Mouse (Mus musculus): ENCODE data around the gene Rreb1.
"Not testable (repeated sequence)": the region's sequence is repeated elsewhere in the genome, so short reads cannot be mapped to it uniquely, and the experiment has no call there.

The Rreb1 gene

DNA sequence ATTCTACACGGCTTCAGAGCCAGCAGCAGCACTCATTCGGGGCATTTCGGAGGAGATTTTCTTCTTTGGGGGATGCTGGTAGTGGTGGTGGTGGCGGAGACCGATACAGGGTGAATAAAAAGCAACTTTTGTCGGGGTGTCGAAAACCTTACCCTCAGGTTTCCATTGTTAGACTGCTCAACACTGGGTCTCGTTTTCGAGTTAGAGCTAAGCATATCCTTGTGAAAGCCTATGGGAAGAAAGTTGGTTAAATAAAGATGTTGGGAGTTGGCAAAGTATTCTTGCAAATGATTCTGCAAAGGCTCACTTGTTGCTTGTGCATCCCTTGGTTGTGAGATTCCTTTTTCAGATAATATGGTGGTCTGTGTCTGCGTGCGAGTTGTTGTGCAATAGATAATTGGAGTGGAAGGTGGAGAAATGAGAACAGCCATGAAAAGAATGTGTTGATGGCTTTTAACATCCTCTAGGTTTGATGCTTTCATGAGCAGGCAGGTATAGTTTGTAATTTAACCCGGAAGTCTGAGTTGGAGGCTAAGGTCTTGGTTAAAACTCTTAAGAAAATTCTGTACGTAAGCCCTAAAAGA lies 49.9 kb downstream of the Rreb1 start:
- DNase-seq: no peak

- no peak for DNase-seq
These were observed 50.7 kb downstream of the Rreb1 start for GRCm38 (mm10) chr13:37828928-37829327.

DNA sequence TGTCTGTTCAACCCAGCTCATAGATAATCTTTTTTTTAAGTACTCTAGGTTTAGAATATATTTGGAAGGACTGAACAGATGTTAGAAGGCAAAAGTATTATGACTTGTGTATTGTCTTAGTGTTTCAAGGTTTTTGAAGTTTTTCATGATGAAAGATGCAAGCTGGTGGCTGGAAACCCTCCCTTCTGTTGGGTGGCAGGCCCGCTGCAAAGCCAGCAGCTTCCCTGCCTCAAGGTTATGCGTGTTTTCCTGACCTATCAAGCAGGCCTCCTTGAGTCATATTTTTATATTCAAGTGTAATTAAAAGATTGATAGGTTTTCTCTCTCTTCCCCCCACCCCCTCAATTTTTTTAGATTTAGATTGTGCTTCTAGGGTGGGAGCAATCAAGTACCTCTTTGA lies 52.1 kb downstream of the Rreb1 start:
- no peak for DNase-seq

GRCm38 (mm10) chr13:37830874-37831311 lies 52.7 kb downstream of the Rreb1 start:
- peak; percentile 55 for DNase-seq

- DNase-seq: no peak
These were observed 54.3 kb downstream of the Rreb1 start for GRCm38 (mm10) chr13:37832481-37832880.

GRCm38 (mm10) chr13:37833500-37833899 lies 55.3 kb downstream of the Rreb1 start:
- DNase-seq: peak; percentile 43

DNA sequence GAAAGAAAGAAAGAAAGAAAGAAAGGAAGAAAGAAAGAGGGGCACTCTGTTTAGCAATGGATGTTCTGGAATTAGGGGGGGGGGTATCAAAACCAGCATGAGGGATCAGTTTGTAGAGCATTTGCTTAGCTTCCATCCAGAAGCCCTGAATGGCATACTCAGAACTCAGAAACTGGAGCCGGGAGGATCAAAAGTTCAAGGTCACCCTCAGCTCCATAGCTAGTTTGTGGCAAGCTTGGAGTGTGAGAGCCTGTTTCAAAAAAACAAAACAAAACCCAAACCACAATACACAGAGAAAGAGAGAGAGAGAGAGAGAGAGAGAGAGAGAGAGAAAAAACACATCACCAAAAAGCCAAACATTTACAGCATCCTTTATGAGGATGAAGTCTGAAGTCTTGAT lies 57.1 kb downstream of the Rreb1 start:
- DNase-seq: no peak

DNA sequence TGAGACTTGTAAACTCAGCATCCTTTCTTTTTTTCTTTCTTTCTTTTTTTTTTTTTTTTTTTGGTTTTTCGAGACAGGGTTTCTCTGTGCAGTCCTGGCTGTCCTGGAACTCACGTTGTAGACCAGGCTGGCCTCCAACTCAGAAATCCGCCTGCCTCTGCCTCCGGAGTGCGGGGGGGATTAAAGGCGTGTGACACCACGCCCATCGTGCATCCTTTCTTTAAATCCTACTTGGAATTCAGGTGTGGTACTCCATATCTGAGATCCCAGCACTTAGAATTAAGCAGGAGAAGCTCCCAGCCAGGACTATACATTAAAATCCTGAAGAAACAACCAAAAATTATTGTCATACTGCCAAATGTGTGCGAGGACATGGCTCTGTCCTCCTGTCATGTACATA lies 57.6 kb downstream of the Rreb1 start:
- not testable (repeated sequence) for DNase-seq

DNA sequence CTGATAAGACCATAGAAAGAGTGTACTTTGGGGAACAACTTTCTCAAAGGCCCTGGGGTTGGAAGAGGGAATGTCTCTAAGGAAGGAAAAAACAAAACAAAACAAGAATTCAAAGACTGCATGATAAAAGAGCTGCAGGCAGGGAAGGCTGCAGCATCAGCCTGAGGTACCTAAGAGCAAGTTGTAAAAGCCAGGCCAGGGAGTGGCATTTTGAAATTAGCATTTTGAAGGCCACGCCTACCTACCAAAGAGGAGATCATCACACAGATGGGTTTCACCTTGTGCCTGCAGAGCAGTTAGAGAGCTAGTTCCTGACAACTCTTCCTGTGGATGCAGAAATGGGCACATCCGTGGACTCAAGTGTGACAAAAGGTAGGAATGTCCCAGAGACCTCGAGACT lies 59.2 kb downstream of the Rreb1 start:
- DNase-seq: no peak

DNA sequence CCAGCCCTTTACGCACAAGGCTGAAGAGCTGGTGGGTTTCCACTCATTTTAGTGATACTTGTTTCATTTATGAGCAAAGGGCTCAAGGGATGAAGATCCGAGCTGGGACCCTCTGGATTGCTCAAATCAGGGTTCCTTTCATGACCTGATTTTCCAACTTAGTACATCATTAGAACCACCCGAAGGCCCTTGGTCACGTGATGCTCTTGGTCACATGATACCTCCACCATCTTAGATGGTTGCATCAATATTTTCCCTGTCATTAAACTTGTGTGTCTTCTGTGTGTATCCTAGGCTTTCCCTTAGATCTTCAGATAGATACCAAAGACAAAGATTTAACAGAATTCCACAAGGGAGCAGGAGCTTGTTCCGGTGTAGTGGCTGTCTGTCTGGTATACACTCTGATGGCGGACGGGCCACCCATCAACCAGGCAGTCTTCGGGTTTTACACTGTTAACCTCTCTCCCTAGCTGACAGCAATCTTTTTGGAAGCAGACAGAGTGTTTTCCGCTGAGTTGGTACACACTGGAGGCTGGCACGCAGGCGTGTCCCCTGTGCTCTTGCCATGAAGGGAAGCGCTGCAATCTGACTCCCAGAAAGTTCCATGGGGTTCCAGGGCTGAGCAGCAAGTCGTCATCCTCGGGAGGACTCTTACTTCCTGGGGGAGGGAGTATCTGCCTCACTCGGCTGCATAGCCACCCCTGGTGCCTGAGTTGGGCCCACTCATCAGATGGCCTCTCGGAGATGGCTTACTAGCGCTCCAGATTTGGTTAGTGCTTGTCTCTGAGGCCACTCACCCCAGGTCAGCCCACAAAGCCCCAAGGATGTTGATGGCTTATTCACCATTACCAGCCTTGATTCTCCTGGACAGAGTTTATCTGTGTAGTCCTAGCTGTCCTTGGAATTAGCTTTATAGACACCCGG lies 60.3 kb downstream of the Rreb1 start:
- no peak for DNase-seq

- no peak for DNase-seq
These were observed 65.0 kb downstream of the Rreb1 start for GRCm38 (mm10) chr13:37843241-37843640.

- no peak for DNase-seq
These were observed 65.6 kb downstream of the Rreb1 start for GRCm38 (mm10) chr13:37843844-37844243.

GRCm38 (mm10) chr13:37845156-37845555 lies 67.0 kb downstream of the Rreb1 start:
- no peak for DNase-seq

GRCm38 (mm10) chr13:37845641-37846040 lies 67.4 kb downstream of the Rreb1 start:
- DNase-seq: no peak

DNA sequence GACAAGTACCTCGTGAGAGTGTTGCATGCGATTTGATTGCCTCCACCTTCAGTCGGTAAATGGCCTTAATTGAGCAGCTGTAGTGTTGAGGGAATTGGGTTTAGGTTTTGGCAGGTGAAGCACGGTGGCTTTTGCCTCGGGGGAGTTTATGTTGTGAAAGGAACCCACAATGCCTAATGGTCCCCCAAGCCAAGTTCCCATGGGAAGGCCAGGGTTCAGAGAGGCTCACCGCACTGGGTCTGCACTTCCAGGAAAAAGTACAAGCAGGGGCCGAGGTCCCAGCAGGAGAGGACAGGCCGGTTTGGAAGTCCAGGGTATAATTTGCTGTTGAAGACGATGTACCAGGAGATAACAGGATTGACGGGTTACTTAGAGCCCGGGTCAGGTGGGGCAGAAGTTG lies 68.3 kb downstream of the Rreb1 start:
- no peak for DNase-seq

DNA sequence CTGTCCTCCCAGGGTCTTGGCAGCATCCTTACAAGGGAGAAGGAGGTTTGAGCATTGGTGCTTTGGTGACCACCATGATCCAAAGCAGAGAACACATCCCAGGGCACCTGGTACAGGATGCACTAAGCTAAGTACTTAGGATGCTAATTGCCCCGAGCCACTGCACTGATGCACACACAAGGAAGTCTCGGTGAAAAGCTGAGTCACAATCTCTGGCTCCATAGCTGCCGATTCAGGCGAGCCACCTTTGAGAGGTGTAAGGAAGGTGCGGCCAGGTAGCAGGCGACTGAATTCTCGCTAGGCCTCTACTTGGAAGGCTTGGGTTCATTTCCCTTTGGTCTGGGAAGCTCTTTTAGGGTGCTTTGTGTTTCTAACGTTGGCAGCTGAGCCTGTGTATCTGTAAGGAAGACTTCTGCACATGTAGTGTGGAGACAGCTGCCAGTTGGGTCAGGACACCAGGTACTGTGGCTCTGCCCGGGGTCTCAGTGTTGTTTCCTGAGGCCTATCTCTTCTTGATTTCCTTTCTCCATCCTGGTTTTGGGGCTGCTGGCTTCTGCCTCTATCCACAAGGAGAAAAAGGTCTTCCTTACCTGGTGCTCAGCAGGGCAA lies 68.9 kb downstream of the Rreb1 start:
- DNase-seq: no peak

DNA sequence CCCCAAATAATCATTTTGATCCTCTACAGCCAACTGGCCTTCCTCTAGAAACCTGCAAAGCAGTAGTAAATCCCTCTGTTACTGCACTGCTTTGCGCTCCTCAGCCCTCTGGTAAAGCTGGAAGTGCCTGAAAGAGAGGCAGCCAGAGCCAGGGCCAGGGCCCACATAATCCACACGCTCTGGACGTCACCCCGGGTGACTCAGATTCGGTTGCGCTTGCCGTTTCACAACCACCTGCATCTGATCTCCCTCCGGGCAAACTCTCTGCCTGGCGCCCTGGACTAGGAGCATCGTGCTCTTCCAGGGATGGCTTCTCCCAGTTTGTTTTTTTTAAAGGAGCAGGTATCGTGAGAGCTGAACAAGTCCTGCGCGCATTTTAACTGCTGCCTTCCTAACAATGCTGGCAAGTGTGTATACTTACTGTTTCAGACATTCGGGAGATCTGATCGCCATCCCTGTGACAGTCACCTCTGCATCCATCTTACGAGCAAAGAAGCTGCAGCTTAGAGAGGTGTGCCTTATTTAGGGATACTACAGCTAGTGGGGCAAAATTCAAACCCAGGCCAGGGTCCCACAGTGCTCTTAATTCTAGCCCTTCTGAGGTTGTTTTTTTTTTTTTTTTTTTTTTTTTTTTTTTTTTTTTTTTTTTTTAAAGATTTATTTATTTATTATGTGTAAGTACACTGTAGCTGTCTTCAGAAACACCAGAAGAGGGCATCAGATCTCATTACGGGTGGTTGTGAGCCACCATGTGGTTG lies 69.6 kb downstream of the Rreb1 start:
- no peak for DNase-seq

DNA sequence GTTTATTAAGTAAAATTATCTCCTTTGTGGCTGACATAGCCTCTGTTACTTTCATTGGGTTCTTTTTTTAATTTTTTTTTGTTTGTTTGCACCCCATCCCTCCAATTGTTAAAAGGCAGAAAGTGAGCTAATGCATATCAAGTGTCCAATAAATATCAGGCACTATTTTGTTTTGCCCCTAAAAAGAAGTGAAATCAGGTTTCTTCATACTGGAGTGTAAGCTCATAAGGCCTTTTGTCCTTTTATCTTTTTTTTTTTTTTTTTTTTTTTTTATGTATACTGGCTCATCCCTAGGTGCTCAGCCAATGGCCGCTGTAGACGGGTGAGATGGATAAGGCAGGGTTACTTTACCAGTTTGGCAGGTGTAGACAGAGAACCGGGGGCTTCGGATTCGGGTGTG lies 70.2 kb downstream of the Rreb1 start:
- DNase-seq: no peak

DNA sequence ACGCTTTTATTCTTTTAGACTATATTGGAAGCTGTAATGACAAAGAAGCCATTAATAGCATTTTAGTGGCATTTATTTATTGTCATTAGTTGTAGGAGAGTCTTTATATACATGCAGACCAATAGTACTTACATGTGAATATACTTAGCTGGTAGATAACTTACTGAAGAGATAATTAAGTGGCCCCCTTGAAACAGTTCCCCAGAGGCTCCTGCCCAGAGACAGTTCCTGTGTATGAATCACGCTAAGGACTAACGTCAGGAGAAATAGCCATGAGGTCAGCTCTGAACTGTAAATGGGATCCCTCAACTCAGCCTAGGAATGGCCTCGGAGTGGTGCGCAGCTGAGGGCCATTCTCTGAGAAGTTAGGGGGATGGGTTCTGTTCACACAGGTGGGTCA lies 73.4 kb downstream of the Rreb1 start:
- DNase-seq: no peak

DNA sequence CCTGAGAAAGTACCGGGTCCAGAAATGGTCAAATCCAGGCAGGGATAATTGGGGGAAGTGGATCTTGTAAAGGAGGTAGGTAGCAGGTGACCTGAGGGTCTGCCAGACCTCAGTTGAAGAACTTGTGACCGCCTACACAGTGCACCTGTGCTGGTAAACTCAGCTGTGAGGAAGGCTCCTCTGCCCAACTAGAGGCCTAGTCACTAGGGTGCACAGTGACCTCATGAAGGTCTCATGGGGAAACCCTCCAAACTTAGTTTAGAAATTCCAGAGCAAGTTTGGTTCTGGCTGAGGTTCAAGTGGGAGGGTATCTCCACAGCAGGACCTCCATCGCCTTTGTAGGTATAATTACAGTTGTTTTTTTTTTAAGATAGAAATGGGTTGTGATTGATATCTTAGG lies 74.7 kb downstream of the Rreb1 start:
- no peak for DNase-seq

DNA sequence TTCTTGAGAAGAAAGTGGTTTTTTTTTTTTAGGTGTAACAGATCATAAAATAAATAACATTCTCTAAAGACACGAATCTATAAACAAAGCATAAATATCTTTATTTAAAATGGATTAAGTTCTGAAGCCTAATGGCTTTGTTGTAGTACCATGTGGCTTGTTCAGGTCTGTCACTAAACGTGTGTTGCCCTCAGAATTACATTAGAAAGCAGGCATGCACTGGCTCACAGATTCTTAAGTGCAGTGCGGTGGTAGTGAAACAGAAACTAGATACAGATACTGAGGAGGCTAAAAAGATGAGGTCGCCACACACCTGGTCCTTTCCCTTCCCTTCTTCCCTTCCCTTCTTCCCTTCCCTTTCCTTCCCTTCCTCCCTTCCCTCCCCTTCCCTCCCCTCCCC lies 75.2 kb downstream of the Rreb1 start:
- no peak for DNase-seq

DNA sequence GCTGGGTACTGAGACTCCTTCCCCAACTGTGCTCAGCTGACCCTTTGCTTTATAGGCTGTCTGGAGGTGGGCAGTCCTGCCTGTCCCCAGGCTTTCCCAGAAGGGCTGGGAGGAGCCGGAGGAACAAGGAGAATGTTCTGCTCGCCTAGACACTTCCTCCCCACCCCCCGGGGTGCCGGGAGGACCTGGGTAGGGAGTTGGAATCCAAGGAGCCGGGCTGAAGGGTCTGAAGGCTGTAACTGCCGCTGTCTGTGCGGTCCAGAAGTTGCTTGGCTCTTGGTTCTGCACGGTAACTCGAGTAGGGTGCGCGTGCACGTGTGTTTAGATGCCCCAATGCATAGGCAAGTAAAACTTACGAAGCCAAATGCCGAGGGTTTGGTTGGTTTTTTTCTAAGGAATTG lies 75.8 kb downstream of the Rreb1 start:
- DNase-seq: peak; percentile 76
